11 mouse cellular contexts compared by ENCODE assay signal in genomic region chr3:105158376-105158775, GRCm38 (mm10).
"Had no signal": no experiment of that assay in that cellular context is flagged by ENCODE, and none has a peak within 500 bp of the region (broad histone marks: within the 10 kb centered on the region; RNA-seq: fewer than 3 reads in every experiment).

No protein-coding gene starts in this region.

- DNase-seq: kidney, adult 2 months; kidney, postnatal 10 days; kidney, postnatal 36 days; layer of hippocampus, postnatal 36 days; liver; liver, postnatal 0 days; lung, embryonic 14.5 days; thymus, postnatal 25 days had no signal

- ATAC-seq: intestine, postnatal 0 days; liver, postnatal 0 days; lung, postnatal 0 days; midbrain, embryonic 15.5 days had no signal
